Mouse (Mus musculus) C2C12 (cell line): ENCODE results near the gene Rpl3. TPM values are rescaled to one million over a fixed set of nuclear protein-coding genes. Genes with fewer than 3 reads are reported as not detected.

Experiments used
- H3K27me3 ChIP-seq: one replicate; pipeline ENCODE4 v1.6.1; 2011; ENCODE audit not compliant: control insufficient read depth, insufficient read depth, insufficient read length
- H3K36me3 ChIP-seq: one replicate; pipeline ENCODE4 v1.6.1; 2011; ENCODE audit not compliant: control insufficient read depth, insufficient read depth
- H3K4me3 ChIP-seq: one replicate; pipeline ENCODE4 v1.5.1; 2011; ENCODE audit warnings: mild to moderate bottlenecking, control low read depth; ENCODE audit not compliant: poor library complexity, insufficient read depth, severe bottlenecking
- H3K79me2 ChIP-seq: one replicate; pipeline ENCODE4 v1.6.1; 2011; ENCODE audit not compliant: control insufficient read depth, insufficient read depth
- H3K79me3 ChIP-seq: one replicate; pipeline ENCODE4 v1.6.1; 2011; ENCODE audit warnings: low read depth, control low read depth
- H3ac ChIP-seq: one replicate; pipeline ENCODE3; 2011; ENCODE audit warnings: low read depth; ENCODE audit not compliant: control insufficient read depth, insufficient read length
- CEBPB ChIP-seq: IDR thresholded peaks from one replicate; pipeline ENCODE4 v1.6.1; 2011; ENCODE audit warnings: low read depth, mild to moderate bottlenecking, control low read depth, moderate library complexity
- CTCF ChIP-seq: IDR thresholded peaks from one replicate; pipeline ENCODE4 v1.5.1; 2011; ENCODE audit not compliant: control insufficient read depth, insufficient read depth, insufficient read length
- FOSL1 ChIP-seq: IDR thresholded peaks from one replicate; pipeline ENCODE4 v1.8.0; 2011; ENCODE audit warnings: mild to moderate bottlenecking, low read length; ENCODE audit not compliant: poor library complexity, insufficient read depth, severe bottlenecking
- MAX ChIP-seq: IDR thresholded peaks from one replicate; pipeline ENCODE4 v1.6.1; 2011; ENCODE audit warnings: mild to moderate bottlenecking, control low read depth
- MYOD1 ChIP-seq: IDR thresholded peaks from one replicate; pipeline ENCODE4 v1.6.1; 2011; ENCODE audit warnings: low read depth; ENCODE audit not compliant: control insufficient read depth, insufficient read length
- MYOG ChIP-seq: IDR thresholded peaks from one replicate; pipeline ENCODE4 v1.6.1; 2011; ENCODE audit not compliant: control insufficient read depth, insufficient read length; ENCODE audit errors: extremely low read depth
- USF1 ChIP-seq: IDR thresholded peaks from one replicate; pipeline ENCODE4 v1.6.1; 2011; ENCODE audit warnings: low read depth, mild to moderate bottlenecking, control low read depth, moderate library complexity
- polyA plus RNA-seq: library from polyadenylated mRNA; unstranded; fragments of >200 nt; fragmentation: generic; extraction: Trizol; gene quantifications from one replicate; pipeline ENCODE4 v1.2.1, GENCODE M21; 2012; ENCODE audit warnings: missing spikeins

Rpl3 gene
- polyA plus RNA-seq, 1 experiment, result 1,181 TPM

DNA sequence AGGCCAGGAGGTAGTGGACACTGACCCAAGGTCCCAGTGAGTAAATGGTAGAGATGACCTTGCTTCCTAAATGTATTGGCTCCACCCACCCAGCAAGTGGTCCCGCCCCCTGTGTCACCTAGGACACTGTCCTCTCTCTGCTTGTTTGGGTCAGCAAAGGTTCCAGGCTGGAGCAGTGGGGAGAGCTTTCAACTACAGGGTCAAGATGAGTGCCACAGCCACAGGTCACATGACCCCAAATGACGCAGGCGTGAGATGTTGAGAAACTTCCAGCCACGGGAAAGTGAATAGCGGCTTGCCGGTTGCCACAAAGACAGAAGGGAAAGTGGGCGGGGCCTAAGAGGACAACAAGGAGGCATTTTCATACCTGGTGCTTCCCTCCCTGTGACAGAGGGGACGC lies 25.5 kb upstream of the Rpl3 start:
- TF ChIP-seq CEBPB, result no peak
- TF ChIP-seq USF1, result peak; percentile 32
- no peak for TF ChIP-seq CTCF
- TF ChIP-seq MYOD1, result no peak
- no peaks in the 10 kb centered on the region for H3K79me3 ChIP-seq
- no peak overlapping the region for H3K4me3 ChIP-seq
- H3ac ChIP-seq, result no peak overlapping the region
- no peaks in the 10 kb centered on the region for H3K36me3 ChIP-seq
- no peaks in the 10 kb centered on the region for H3K79me2 ChIP-seq
- no peaks in the 10 kb centered on the region for H3K27me3 ChIP-seq

DNA sequence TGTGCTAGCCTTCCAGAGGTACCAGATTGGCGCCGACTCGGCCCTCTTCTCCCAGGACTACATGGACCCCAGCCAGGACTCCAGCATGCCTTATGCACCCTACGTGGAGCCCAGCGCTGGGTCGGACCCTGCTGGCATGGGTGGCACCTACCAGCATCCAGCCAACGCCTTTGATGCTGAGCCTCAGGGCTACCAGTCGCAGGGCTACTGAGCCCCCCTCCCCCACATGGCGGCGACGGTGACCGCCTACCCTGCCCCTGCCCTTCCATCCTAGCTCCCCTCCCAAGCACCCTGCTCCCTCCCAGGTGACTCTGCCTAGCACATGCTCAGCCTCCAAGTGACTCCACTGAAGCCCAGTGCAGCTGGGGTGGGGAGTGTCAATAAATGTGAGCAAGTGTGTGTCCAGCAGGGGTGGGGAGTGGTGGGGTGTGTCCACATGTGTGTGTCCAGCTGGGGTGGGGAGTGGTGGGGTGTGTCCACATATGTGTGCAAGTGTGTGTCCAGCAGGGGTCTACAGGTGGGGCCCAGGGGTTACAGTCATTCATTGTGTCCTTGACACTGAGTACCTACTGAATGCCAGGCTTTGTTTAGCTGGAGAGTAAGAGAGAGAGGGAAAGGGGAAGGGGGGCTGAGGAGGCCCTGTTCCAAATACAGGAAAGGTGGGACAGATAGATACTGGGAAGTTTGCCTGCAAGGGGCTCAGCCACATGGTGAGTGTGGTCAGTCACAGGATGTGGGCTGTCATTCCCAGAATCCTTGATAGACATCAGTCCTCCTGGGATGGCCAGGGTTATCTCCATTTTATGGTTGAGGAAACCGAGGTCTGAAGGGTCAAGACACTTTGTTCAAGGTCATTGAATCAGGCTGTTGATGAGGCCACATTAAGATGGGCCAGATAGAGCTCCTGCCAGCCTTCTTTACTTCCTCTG lies 24.5 kb upstream of the Rpl3 start:
- no peaks in the 10 kb centered on the region for H3K79me2 ChIP-seq
- H3K36me3 ChIP-seq, result no peaks in the 10 kb centered on the region
- H3K4me3 ChIP-seq, result no peak overlapping the region
- H3K79me3 ChIP-seq, result no peaks in the 10 kb centered on the region
- TF ChIP-seq CEBPB, result no peak
- no peak for TF ChIP-seq MAX
- H3K27me3 ChIP-seq, result no peaks in the 10 kb centered on the region
- no peak overlapping the region for H3ac ChIP-seq

DNA sequence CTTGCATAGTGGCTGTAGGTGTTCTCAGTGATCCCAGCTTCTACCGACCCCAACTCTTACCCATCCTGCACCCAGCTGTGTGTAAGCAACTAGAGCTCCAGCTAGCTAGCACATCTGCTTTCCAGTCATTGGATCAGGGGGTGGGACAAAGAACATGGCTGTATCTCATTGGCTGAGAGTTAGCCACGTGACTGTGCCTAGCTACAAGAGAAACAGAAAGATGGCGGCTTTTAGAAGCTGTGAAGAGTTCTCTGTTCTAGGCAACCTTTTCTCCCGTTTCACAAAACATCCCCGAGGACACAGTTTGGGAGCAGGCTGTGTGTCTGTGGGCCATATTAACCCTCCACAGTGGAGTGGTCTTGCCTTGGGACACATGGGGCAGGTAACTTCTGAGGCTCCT lies 23.6 kb upstream of the Rpl3 start:
- TF ChIP-seq CEBPB (no peak), CTCF (no peak), MYOG (no peak), USF1 (peak; percentile 90)
- no peak overlapping the region for H3K4me3 ChIP-seq

DNA sequence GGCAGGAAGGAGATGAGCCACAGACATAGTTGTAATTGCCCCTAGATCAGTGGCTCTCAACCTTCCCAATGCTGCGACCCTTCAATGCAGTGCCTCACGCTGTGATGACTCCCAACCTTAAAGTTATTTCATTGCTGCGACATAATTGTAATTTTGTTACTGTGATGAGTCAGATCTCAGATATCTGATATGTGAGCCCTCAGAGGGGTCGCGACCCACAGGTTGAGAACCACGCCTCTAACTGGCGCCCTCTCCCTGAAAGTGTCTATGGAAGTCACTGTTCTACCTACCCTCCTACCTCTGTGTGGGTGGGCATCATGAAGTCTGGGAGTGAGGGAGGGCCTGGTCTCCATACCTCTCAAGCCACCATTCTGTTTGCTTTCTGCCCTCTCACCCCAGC lies 22.7 kb upstream of the Rpl3 start:
- Histone ChIP-seq H3K79me3 (no peaks in the 10 kb centered on the region), H3K27me3 (no peaks in the 10 kb centered on the region), H3K79me2 (no peaks in the 10 kb centered on the region), H3K36me3 (no peaks in the 10 kb centered on the region), H3K4me3 (no peak overlapping the region), H3ac (no peak overlapping the region)
- TF ChIP-seq FOSL1, result no peak

More for the DNA sequence above, 23.6 kb upstream of the Rpl3 start:
- Histone ChIP-seq H3K79me2 (no peaks in the 10 kb centered on the region), H3ac (no peak overlapping the region), H3K79me3 (no peaks in the 10 kb centered on the region), H3K27me3 (no peaks in the 10 kb centered on the region), H3K36me3 (no peaks in the 10 kb centered on the region)

DNA sequence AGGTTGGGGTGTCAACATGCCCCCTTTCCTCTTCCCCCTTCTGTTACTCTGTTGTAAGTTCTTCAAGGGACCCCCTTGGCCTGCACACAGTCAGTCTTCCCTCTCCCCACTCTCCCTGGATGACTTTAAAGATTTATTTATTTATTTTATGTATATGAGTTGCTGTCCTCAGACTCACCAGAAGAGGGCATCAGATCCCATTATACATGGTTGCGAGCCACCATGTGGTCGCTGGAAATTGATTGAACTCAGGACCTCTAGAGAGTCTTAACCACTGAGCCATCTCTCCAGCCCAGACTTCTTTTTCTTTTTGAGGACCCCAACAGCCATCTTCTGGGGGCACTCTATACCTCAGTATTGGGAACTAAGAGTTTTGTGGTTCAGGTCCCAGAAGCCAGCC lies 20.8 kb upstream of the Rpl3 start:
- Histone ChIP-seq H3K36me3 (no peaks in the 10 kb centered on the region), H3ac (no peak overlapping the region), H3K27me3 (no peaks in the 10 kb centered on the region), H3K79me3 (no peaks in the 10 kb centered on the region), H3K79me2 (no peaks in the 10 kb centered on the region), H3K4me3 (no peak overlapping the region)
- TF ChIP-seq MAX (no peak), MYOG (no peak), USF1 (no peak), MYOD1 (no peak), FOSL1 (no peak), CEBPB (no peak), CTCF (no peak)

DNA sequence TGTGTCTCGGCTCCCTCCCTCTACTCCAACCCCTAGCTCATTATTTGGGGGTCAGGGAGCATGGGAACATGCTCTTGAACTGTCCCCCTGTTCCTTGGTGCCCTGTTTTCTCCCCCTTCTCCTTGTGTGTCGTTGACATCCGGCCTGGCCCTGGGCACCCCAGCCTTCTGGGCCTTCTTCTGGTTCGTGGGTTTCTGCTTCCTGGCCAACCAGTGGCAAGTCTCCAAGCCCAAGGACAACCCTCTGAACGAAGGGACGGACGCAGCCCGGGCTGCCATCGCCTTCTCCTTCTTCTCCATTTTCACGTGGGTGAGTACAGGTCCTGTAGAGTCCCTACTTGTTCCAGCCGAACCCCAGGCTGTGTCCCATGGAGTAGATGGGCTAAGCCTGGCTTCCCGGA lies 19.8 kb upstream of the Rpl3 start:
- no peak for TF ChIP-seq MYOG
- no peak for TF ChIP-seq CEBPB

More for the DNA sequence above, 19.8 kb upstream of the Rpl3 start:
- H3K27me3 ChIP-seq, result no peaks in the 10 kb centered on the region
- H3K4me3 ChIP-seq, result no peak overlapping the region
- no peaks in the 10 kb centered on the region for H3K36me3 ChIP-seq
- no peaks in the 10 kb centered on the region for H3K79me3 ChIP-seq
- no peaks in the 10 kb centered on the region for H3K79me2 ChIP-seq
- H3ac ChIP-seq, result no peak overlapping the region
